Mouse (Mus musculus) induced T-regulatory cell, adult 2 months (primary cell): ENCODE data around the gene Tmem127.
"Not testable (repeated sequence)": the region's sequence is repeated elsewhere in the genome, so short reads cannot be mapped to it uniquely, and the experiment has no call there.

Experiments used
- DNase-seq: peaks from one replicate; pipeline ENCODE4 v3.0.0-alpha.2; 2012; ENCODE audit warnings: low read depth

The Tmem127 gene

GRCm38 (mm10) chr2:127267854-127268253, 20.1 kb downstream of the Tmem127 start:
- no peak for DNase-seq

GRCm38 (mm10) chr2:127269491-127270299, 22.0 kb downstream of the Tmem127 start, which contains the start of gene Stard7:
TSS of gene Stard7 (plus strand) at chr2:127270218.
- DNase-seq = peak; percentile 98

GRCm38 (mm10) chr2:127270300-127271041, 22.8 kb downstream of the Tmem127 start:
- DNase-seq = peak; percentile 89

- no peak for DNase-seq
These were observed 23.4 kb downstream of the Tmem127 start for GRCm38 (mm10) chr2:127271042-127271515.

GRCm38 (mm10) chr2:127272049-127272448, 24.3 kb downstream of the Tmem127 start:
- DNase-seq = not testable (repeated sequence)

GRCm38 (mm10) chr2:127272806-127273205, 25.1 kb downstream of the Tmem127 start:
- DNase-seq = no peak

- no peak for DNase-seq
These were observed 26.9 kb downstream of the Tmem127 start for GRCm38 (mm10) chr2:127274590-127274989.

- no peak for DNase-seq
These were observed 28.0 kb downstream of the Tmem127 start for GRCm38 (mm10) chr2:127275551-127276320.

GRCm38 (mm10) chr2:127278162-127278561, 30.5 kb downstream of the Tmem127 start:
- DNase-seq = no peak

- no peak for DNase-seq
These were observed 44.5 kb downstream of the Tmem127 start for GRCm38 (mm10) chr2:127292250-127292649.

- no peak for DNase-seq
These were observed 49.5 kb downstream of the Tmem127 start for GRCm38 (mm10) chr2:127297001-127297805.

GRCm38 (mm10) chr2:127298056-127298455, 50.3 kb downstream of the Tmem127 start:
- no peak for DNase-seq

GRCm38 (mm10) chr2:127300701-127301100, 53.0 kb downstream of the Tmem127 start:
- DNase-seq = peak; percentile 52

GRCm38 (mm10) chr2:127301883-127302282, 54.2 kb downstream of the Tmem127 start:
- peak; percentile 44 for DNase-seq

GRCm38 (mm10) chr2:127304192-127304591, 56.5 kb downstream of the Tmem127 start:
- DNase-seq = peak; percentile 43

GRCm38 (mm10) chr2:127304609-127305210, 57.0 kb downstream of the Tmem127 start:
- DNase-seq = peak; percentile 52

- peak; percentile 77 for DNase-seq
These were observed 58.4 kb downstream of the Tmem127 start for GRCm38 (mm10) chr2:127306123-127306522.

- peak; percentile 22 for DNase-seq
These were observed 59.5 kb downstream of the Tmem127 start for GRCm38 (mm10) chr2:127307179-127307578.

- peak; percentile 79 for DNase-seq
These were observed 61.0 kb downstream of the Tmem127 start for GRCm38 (mm10) chr2:127308660-127309059.

GRCm38 (mm10) chr2:127310246-127310645, 62.5 kb downstream of the Tmem127 start:
- DNase-seq = peak; percentile 70

- DNase-seq = no peak
These were observed 63.0 kb downstream of the Tmem127 start for GRCm38 (mm10) chr2:127310685-127311084.
